Mouse (Mus musculus): ENCODE data around the gene Src. TPM values are rescaled to one million over a fixed set of nuclear protein-coding genes. Genes with fewer than 3 reads are reported as not detected.

The Src gene
- polyA plus RNA-seq, 1 experiment from 2014 or later, result 14.0 TPM

- ATAC-seq (replicated peaks; ENCODE audit: low FRiP score, low read depth) (peak; percentile 87), DNase-seq (ENCODE audit: low spot score) (peak; percentile 93)
- 0 out of 2 replicates have a peak, but pooled peaks cover 13% of the 10 kb centered on the region for H3K36me3 ChIP-seq (ENCODE audit: insufficient read depth, low read length)
- peak overlapping the region; percentile 58 for H3K4me2 ChIP-seq (ENCODE audit: low read length)
- H3K9me3 ChIP-seq (replicated peaks; ENCODE audit: low read length), result no peaks in the 10 kb centered on the region
- no peak overlapping the region for H3K27ac ChIP-seq
- H3K4me3 ChIP-seq (replicated peaks; ENCODE audit: low read depth, low read length), result peak overlapping the region; percentile 37
- TF ChIP-seq CTCF (IDR thresholded peaks at IDR 0.05; ENCODE audit: low read depth), result peak; percentile 98
- H3K9ac ChIP-seq (ENCODE audit: low read depth, low read length), result peak overlapping the region; percentile 55
- WGBS, result 1% methylated on average over 55 of the region's 56 CpGs
- peaks cover 5% of the 10 kb centered on the region; the same call in 1 of the 2 replicates for H3K4me1 ChIP-seq (replicated peaks; ENCODE audit: insufficient read depth, low read length)
- no peaks in the 10 kb centered on the region for H3K27me3 ChIP-seq (ENCODE audit: insufficient read depth, low read length)
Observed at GRCm38 (mm10) chr2:157457100-157457806, 39.0 kb downstream of the Src start.

DNA sequence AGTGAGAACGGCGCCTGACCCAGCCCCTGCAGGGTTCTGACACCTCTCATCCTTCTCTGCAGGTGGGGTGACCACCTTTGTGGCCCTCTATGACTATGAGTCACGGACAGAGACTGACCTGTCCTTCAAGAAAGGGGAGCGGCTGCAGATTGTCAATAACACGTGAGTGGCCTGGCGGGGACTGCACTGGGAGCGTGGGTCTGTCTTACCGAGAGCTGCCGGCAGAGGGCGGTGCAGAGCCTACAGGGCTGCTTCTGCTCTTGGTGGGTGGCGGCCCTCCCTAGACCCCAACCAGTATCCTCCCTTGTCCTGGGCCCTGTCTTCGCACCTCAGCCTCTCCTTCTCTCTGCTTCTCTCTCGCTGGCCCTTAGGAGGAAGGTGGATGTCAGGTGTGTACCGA lies 40.2 kb downstream of the Src start:
- H3K27me3 ChIP-seq (ENCODE audit: insufficient read depth, low read length), result no peaks in the 10 kb centered on the region
- ATAC-seq (replicated peaks; ENCODE audit: low FRiP score, low read depth) (no peak), DNase-seq (ENCODE audit: low spot score) (peak; percentile 68)
- 0 out of 2 replicates have a peak, but pooled peaks cover 13% of the 10 kb centered on the region for H3K36me3 ChIP-seq (ENCODE audit: insufficient read depth, low read length)
- no peak overlapping the region for H3K9ac ChIP-seq (ENCODE audit: low read depth, low read length)
- H3K4me1 ChIP-seq (replicated peaks; ENCODE audit: insufficient read depth, low read length), result peaks cover 17% of the 10 kb centered on the region; the same call in 1 of the 2 replicates
- 44% methylated on average over 14 of the region's 14 CpGs for WGBS
- no peak overlapping the region for H3K27ac ChIP-seq
- H3K9me3 ChIP-seq (replicated peaks; ENCODE audit: low read length), result no peaks in the 10 kb centered on the region
- TF ChIP-seq CTCF (IDR thresholded peaks at IDR 0.05; ENCODE audit: low read depth), result peak; percentile 92
- no peak overlapping the region for H3K4me2 ChIP-seq (ENCODE audit: low read length)
- H3K4me3 ChIP-seq (replicated peaks; ENCODE audit: low read depth, low read length), result no peak overlapping the region

DNA sequence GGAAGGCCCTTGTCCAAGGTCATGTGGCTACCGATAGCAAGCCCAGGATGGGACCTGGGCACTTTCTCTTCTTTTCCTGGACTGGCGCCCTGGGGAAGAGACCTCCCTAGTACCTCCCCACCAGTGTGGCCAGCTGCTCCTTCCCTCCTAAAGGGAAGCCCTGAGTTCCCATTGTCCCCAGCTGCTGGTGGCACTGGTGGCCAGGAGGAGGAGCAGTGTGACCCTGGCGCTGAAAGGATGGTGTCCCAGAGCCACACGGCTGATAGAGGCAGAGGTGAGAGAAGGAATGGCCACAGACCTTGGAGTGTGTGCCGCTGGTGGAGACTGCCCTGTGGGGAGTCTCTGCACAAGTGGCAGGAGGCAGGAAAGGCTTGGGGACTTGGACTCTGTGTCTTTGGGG lies 41.5 kb downstream of the Src start:
- no peak overlapping the region for H3K4me2 ChIP-seq (ENCODE audit: low read length)
- peaks cover 27% of the 10 kb centered on the region for H3K4me1 ChIP-seq (replicated peaks; ENCODE audit: insufficient read depth, low read length)
- no peak overlapping the region for H3K27ac ChIP-seq
- H3K27me3 ChIP-seq (ENCODE audit: insufficient read depth, low read length), result no peaks in the 10 kb centered on the region
- DNase-seq (ENCODE audit: low spot score), result no peak
- H3K9ac ChIP-seq (ENCODE audit: low read depth, low read length), result 0 out of 2 replicates have a peak overlapping the region, but pooled peaks have one; percentile 4
- 0 out of 2 replicates have a peak, but pooled peaks cover 13% of the 10 kb centered on the region for H3K36me3 ChIP-seq (ENCODE audit: insufficient read depth, low read length)
- no peak for ATAC-seq (replicated peaks; ENCODE audit: low FRiP score, low read depth)
- TF ChIP-seq CTCF (IDR thresholded peaks at IDR 0.05; ENCODE audit: low read depth), result peak; percentile 47; the same call in 1 of the 2 replicates
- WGBS, result 54% methylated on average over 5 of the region's 5 CpGs
- no peak overlapping the region for H3K4me3 ChIP-seq (replicated peaks; ENCODE audit: low read depth, low read length)
- no peaks in the 10 kb centered on the region for H3K9me3 ChIP-seq (replicated peaks; ENCODE audit: low read length)

DNA sequence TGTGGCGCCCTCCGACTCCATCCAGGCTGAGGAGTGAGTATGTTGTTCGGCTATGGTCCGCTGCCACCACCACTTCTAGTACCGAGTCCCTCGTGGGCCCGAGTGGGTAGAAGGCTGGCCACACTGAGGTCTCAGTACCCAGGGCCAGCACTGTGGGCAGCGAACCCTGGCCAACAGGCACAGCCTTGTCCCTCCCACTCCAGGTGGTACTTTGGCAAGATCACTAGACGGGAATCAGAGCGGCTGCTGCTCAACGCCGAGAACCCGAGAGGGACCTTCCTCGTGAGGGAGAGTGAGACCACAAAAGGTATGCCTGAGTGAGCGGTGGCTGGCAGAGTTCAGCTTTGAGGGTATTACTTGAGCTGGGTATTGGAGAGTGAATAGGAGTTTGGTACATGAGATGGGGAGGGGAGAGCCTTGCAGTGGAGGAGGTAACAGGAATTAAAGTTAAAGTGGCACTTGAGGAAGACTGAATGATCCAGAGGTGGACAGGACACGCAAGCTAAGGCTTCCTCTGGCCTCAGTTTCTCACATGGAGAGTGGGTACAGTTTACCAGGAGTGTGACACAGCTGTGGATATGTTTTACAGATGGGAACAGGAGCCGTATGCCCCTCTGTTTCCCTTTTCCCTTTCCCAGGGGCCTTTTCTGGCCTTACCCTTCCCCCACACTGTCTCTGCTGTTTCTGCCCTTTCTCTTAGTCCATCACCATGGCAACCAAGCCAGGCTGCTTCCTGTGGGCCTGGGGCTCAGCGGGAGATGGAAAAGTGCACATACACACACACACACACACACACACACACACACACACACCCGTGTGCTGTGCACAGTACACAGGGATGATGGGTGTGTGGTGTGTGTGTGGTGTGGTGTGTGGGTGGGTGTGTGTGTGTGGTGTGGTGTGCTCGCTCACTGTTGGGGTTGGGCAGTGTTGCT lies 44.8 kb downstream of the Src start:
- peak; percentile 49 for DNase-seq (ENCODE audit: low spot score)
- Histone ChIP-seq H3K4me3 (replicated peaks; ENCODE audit: low read depth, low read length) (no peak overlapping the region), H3K9ac (ENCODE audit: low read depth, low read length) (no peak overlapping the region), H3K27ac (peak overlapping the region; percentile 70; the same call in 1 of the 2 replicates), H3K36me3 (ENCODE audit: insufficient read depth, low read length) (peaks cover 19% of the 10 kb centered on the region; the same call in 1 of the 2 replicates), H3K4me1 (replicated peaks; ENCODE audit: insufficient read depth, low read length) (peaks cover 33% of the 10 kb centered on the region), H3K27me3 (ENCODE audit: insufficient read depth, low read length) (no peaks in the 10 kb centered on the region), H3K4me2 (ENCODE audit: low read length) (no peak overlapping the region), H3K9me3 (replicated peaks; ENCODE audit: low read length) (no peaks in the 10 kb centered on the region)
- WGBS, result 40% methylated on average over 20 of the region's 20 CpGs
- TF ChIP-seq CTCF (IDR thresholded peaks at IDR 0.05; ENCODE audit: low read depth), result no peak
- no peak for ATAC-seq (replicated peaks; ENCODE audit: low FRiP score, low read depth)

DNA sequence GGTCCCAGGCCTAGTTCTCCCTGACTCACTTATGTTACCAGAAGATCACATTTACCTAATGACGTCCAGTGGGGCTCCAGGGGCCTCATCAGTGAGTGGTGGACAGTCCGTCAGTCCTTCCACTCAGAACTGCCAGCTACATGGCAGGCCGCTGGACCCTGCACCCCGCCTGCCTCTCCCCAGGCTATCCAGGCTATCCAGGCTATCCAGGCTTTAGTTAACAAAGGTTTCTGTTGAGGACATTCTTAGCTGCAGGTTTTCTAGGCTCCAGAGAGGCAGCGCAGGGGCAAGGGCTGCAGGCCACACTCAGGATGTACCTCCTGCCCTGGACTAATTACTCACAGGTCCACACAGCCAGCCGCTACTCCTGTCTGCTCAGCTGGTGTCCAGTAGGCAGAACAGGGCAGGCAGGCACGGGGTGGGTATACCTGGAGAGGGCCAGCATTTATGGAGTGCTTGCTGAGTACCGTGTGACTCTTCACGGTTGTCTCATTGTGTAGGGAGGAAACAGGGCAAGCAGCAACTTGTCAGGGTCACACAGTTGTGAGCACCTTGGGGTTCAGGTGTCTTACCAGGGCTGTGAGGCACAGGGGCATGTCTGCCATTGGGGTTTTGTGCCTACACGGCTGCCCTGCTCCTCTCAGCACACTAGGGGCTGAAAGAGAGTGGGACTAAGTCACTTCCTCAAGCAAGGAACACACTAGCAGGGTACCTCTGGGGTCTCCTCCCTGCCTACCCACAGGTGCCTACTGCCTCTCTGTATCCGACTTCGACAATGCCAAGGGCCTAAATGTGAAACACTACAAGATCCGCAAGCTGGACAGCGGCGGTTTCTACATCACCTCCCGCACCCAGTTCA lies 45.9 kb downstream of the Src start:
- WGBS, result 41% methylated on average over 16 of the region's 16 CpGs
- peaks cover 27% of the 10 kb centered on the region for H3K36me3 ChIP-seq (ENCODE audit: insufficient read depth, low read length)
- H3K9ac ChIP-seq (ENCODE audit: low read depth, low read length), result 0 out of 2 replicates have a peak overlapping the region, but pooled peaks have one; percentile 2
- H3K27me3 ChIP-seq (ENCODE audit: insufficient read depth, low read length), result no peaks in the 10 kb centered on the region
- H3K9me3 ChIP-seq (replicated peaks; ENCODE audit: low read length), result no peaks in the 10 kb centered on the region
- ATAC-seq (replicated peaks; ENCODE audit: low FRiP score, low read depth) (peak; percentile 7; the same call in 1 of the 2 replicates), DNase-seq (ENCODE audit: low spot score) (no peak)
- H3K4me2 ChIP-seq (ENCODE audit: low read length), result peak overlapping the region; percentile 28
- TF ChIP-seq CTCF (IDR thresholded peaks at IDR 0.05; ENCODE audit: low read depth), result no peak
- no peak overlapping the region for H3K4me3 ChIP-seq (replicated peaks; ENCODE audit: low read depth, low read length)
- H3K27ac ChIP-seq, result peak overlapping the region; percentile 70
- H3K4me1 ChIP-seq (replicated peaks; ENCODE audit: insufficient read depth, low read length), result peaks cover 33% of the 10 kb centered on the region

Measured in kidney, postnatal 0 days (tissue).